Mouse (Mus musculus): Measurements from ENCODE around the gene Trmt13. TPM values are rescaled to one million over a fixed set of nuclear protein-coding genes. Genes with fewer than 3 reads are reported as not detected.

Trmt13 gene
- total and polyA plus RNA-seq, 3 experiments, result 9.9 to 20.9 (median 11.1) TPM

DNA sequence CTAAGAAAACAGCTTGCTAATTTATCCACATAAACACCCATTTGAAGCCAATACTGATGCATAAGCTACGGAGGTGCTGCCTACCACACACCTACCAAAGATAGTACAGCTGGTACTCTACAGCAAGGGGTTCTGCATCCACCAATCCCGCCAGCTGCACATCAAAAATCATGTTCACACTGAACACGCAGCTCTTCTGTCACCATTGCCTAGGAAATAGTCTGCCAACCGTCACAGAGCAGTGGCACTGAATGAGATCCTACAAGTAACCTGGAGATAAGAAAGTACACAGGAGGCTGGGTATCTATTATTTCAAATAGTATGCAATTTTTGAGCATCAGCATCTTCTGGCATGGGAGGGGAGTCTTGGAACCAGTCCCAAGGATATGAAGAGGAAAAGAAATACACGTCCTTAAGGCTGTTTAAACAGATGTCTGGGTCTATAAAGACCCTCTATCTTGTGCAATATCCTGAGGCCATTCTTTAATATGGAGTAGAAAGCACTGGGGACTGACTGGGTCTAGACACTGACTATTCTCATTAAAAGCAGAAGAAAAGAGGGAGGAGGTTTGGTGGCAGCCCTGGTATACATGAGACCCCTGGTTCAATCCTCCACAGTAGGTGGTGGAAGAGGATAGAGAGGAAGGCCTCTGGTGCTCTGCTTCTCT lies 39.0 kb upstream of the Trmt13 start:
- DNase-seq (ENCODE audit: extremely low read depth), result no peak
- no peak overlapping the region for H3K4me2 ChIP-seq (ENCODE audit: insufficient read depth, low read depth, poor library complexity, severe bottlenecking)
- peaks cover 2 to 40% of the 10 kb centered on the region in 2 experiments for H3K36me3 ChIP-seq (replicated peaks in 1 of 2; ENCODE audit: control insufficient read depth in 1 of 2, insufficient read depth in 1 of 2, low read length in 1 of 2)
- TF ChIP-seq MAX (IDR thresholded peaks at IDR 0.05; ENCODE audit: low read length), result no peak
- no peak for TF ChIP-seq JUN (IDR thresholded peaks at IDR 0.05; ENCODE audit: insufficient read depth, low read depth, low read length)
- TF ChIP-seq RCOR1 (conservative IDR thresholded peaks at IDR 0.05; ENCODE audit: low read depth, low read length), result no peak
- no peak for TF ChIP-seq IRF4 (IDR thresholded peaks at IDR 0.05; ENCODE audit: low read depth, low read length)
- TF ChIP-seq HCFC1 (IDR thresholded peaks at IDR 0.05; ENCODE audit: low read depth, low read length), result no peak
- TF ChIP-seq SMC3 (IDR thresholded peaks at IDR 0.05; ENCODE audit: low read depth, low read length), result no peak
- peaks cover 81% of the 10 kb centered on the region for H3K79me2 ChIP-seq (replicated peaks; ENCODE audit: control insufficient read depth, extremely low read depth, insufficient read depth, poor library complexity, severe bottlenecking)
- H3K4me1 ChIP-seq (ENCODE audit: control insufficient read depth in 1 of 2, insufficient read depth in 2 of 2), result peaks cover 8 to 63% of the 10 kb centered on the region in 2 experiments; a peak in 3 of 4 replicates
- H3K27ac ChIP-seq (ENCODE audit: insufficient read depth, low read depth), result no peak overlapping the region
- H3K9me3 ChIP-seq (replicated peaks; ENCODE audit: low read length), result no peaks in the 10 kb centered on the region
- in situ Hi-C loops (cut with MboI; ENCODE audit: low pct_ligation_motif_present, low pct_unique_long_range_greater_than_20kb, low sequenced_read_pairs) (no loop called here), dilution Hi-C loops (cut with MboI; ENCODE audit: extremely low pct_ligation_motif_present, extremely low pct_unique_long_range_greater_than_20kb, low sequenced_read_pairs) (no loop called here)
- H3K4me3 ChIP-seq (replicated peaks in 1 of 3; ENCODE audit: low read depth in 2 of 3, low read length in 2 of 3, poor library complexity in 1 of 3), result no peak overlapping the region
- H3K27me3 ChIP-seq (replicated peaks), result no peaks in the 10 kb centered on the region
- H3K9ac ChIP-seq (ENCODE audit: insufficient read depth, low read depth), result no peak overlapping the region

DNA sequence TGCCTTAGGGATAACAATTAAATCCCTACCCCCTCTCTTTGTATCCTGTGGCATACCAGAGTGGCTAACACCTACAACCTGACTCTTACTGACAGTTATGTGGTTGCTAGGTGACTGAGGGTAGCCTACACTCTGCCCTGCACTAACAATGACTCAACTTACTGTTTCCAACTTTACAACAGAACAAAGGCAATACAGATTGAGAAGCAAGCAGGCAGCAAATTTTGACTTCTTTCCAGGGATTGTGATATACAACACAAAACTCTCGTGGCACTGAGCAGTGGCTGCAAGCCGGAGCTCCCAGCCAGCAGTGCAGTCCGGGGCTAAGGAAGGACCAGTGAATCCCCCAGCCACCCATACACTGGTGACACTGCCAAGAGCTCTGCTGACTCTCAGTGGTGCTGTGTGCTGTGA lies 37.7 kb upstream of the Trmt13 start:
- DNase-seq (ENCODE audit: extremely low read depth), result no peak
- TF ChIP-seq NRF1 (IDR thresholded peaks at IDR 0.05; ENCODE audit: low read depth, low read length), result no peak
- no peak for TF ChIP-seq JUN (IDR thresholded peaks at IDR 0.05; ENCODE audit: insufficient read depth, low read depth, low read length)
- no peak for TF ChIP-seq IRF4 (IDR thresholded peaks at IDR 0.05; ENCODE audit: low read depth, low read length)
- no peak for TF ChIP-seq E2F4 (IDR thresholded peaks at IDR 0.05; ENCODE audit: insufficient replicate concordance, low read depth, low read length)
- TF ChIP-seq TBP (conservative IDR thresholded peaks at IDR 0.05; ENCODE audit: low read depth, low read length), result no peak
- TF ChIP-seq UBTF (IDR thresholded peaks at IDR 0.05; ENCODE audit: low read depth, low read length), result no peak
- no peak for TF ChIP-seq BHLHE40 (IDR thresholded peaks at IDR 0.05; ENCODE audit: low read depth, low read length)
- no peak for TF ChIP-seq MYC (IDR thresholded peaks at IDR 0.05; ENCODE audit: low read depth, low read length)
- TF ChIP-seq CHD2 (IDR thresholded peaks at IDR 0.05; ENCODE audit: low read length), result no peak
- no peak for TF ChIP-seq ZKSCAN1 (IDR thresholded peaks at IDR 0.05; ENCODE audit: borderline replicate concordance, low read depth, low read length)
- no peak for TF ChIP-seq MAX (IDR thresholded peaks at IDR 0.05; ENCODE audit: low read length)
- no peak for TF ChIP-seq ZMIZ1 (IDR thresholded peaks at IDR 0.05; ENCODE audit: low read depth, low read length)
- TF ChIP-seq RCOR1 (conservative IDR thresholded peaks at IDR 0.05; ENCODE audit: low read depth, low read length), result no peak
- no peak for TF ChIP-seq PAX5 (IDR thresholded peaks at IDR 0.05; ENCODE audit: low read length)
- Histone ChIP-seq H3K4me3 (replicated peaks in 1 of 3; ENCODE audit: low read depth in 2 of 3, low read length in 2 of 3, poor library complexity in 1 of 3) (no peak overlapping the region), H3K79me2 (replicated peaks; ENCODE audit: control insufficient read depth, extremely low read depth, insufficient read depth, poor library complexity, severe bottlenecking) (peaks cover 69% of the 10 kb centered on the region), H3K9ac (ENCODE audit: insufficient read depth, low read depth) (no peak overlapping the region), H3K27me3 (replicated peaks) (no peaks in the 10 kb centered on the region), H3K27ac (ENCODE audit: insufficient read depth, low read depth) (no peak overlapping the region), H3K4me2 (ENCODE audit: insufficient read depth, low read depth, poor library complexity, severe bottlenecking) (no peak overlapping the region), H3K36me3 (replicated peaks in 1 of 2; ENCODE audit: control insufficient read depth in 1 of 2, insufficient read depth in 1 of 2, low read length in 1 of 2) (peaks cover 4 to 48% of the 10 kb centered on the region in 2 experiments), H3K4me1 (ENCODE audit: control insufficient read depth in 1 of 2, insufficient read depth in 2 of 2) (peaks cover 4 to 50% of the 10 kb centered on the region in 2 experiments; a peak in 3 of 4 replicates), H3K9me3 (replicated peaks; ENCODE audit: low read length) (no peaks in the 10 kb centered on the region)
- dilution Hi-C loops (cut with MboI; ENCODE audit: extremely low pct_ligation_motif_present, extremely low pct_unique_long_range_greater_than_20kb, low sequenced_read_pairs), result no loop called here
- in situ Hi-C loops (cut with MboI; ENCODE audit: low pct_ligation_motif_present, low pct_unique_long_range_greater_than_20kb, low sequenced_read_pairs), result no loop called here

Data from CH12.LX (cell line).